Comparison of ENCODE assay signal across 13 mouse cellular contexts in genomic region chr13:95626696-95627095, GRCm38 (mm10).
"Had no signal": no experiment of that assay in that cellular context is flagged by ENCODE, and none has a peak within 500 bp of the region (broad histone marks: within the 10 kb centered on the region; RNA-seq: fewer than 3 reads in every experiment).

No protein-coding gene starts in this region.

- H3K4me1 ChIP-seq: limb, embryonic 12.5 days; stomach, embryonic 15.5 days had no signal

- ATAC-seq: midbrain, embryonic 16.5 days had no signal

- H3K27me3 ChIP-seq: limb, embryonic 12.5 days; midbrain, embryonic 12.5 days; stomach, embryonic 15.5 days had no signal

- H3K9me3 ChIP-seq: limb, embryonic 12.5 days; midbrain, embryonic 12.5 days; stomach, embryonic 15.5 days had no signal

- H3K4me3 ChIP-seq: limb, embryonic 12.5 days; midbrain, embryonic 12.5 days; stomach, embryonic 15.5 days had no signal

- H3K4me2 ChIP-seq: limb, embryonic 12.5 days; midbrain, embryonic 12.5 days; stomach, embryonic 15.5 days had no signal

- H3K27ac ChIP-seq: kidney, postnatal 0 days; limb, embryonic 12.5 days; midbrain, embryonic 12.5 days; stomach, embryonic 15.5 days had no signal

- DNase-seq: kidney, adult 8-10 months; kidney, postnatal 36 days; layer of hippocampus, adult 9-11 months; layer of hippocampus, postnatal 36 days; lung, adult 18-20 months; right cerebral cortex, postnatal 14 days; thymus, adult 2 months; thymus, postnatal 36 days had no signal

- H3K9ac ChIP-seq: limb, embryonic 12.5 days; midbrain, embryonic 12.5 days; stomach, embryonic 15.5 days had no signal
